Mouse (Mus musculus) lung, adult 2 months (tissue): ENCODE measurements around the gene Dtx1. TPM values are rescaled to one million over a fixed set of nuclear protein-coding genes. Genes with fewer than 3 reads are reported as not detected.

ENCODE experiments used
- DNase-seq: peaks from one replicate; pipeline ENCODE4 v3.0.0; 2022
- H3K4me1 ChIP-seq: fragments of 200-500 bp; 2 replicates; pipeline ENCODE4 v1.6.1; 2011; ENCODE audit warnings: low read length; ENCODE audit not compliant: control insufficient read depth, insufficient read depth
- H3K4me3 ChIP-seq: fragments of 200-500 bp; replicated peaks from 2 replicates; pipeline ENCODE3; 2011; ENCODE audit warnings: low read depth, mild to moderate bottlenecking, control low read depth, low read length; ENCODE audit errors: extremely low read depth
- CTCF ChIP-seq: fragments of 200-500 bp; IDR thresholded peaks from 2 replicates; pipeline ENCODE4 v1.5.1; 2011; ENCODE audit warnings: mild to moderate bottlenecking, low read length, control low read depth; ENCODE audit not compliant: insufficient read depth
- POLR2A ChIP-seq: fragments of 200-500 bp; IDR thresholded peaks from 2 replicates; pipeline ENCODE4 v1.6.1; 2011; ENCODE audit warnings: low read depth, mild to moderate bottlenecking, control low read depth, low read length, borderline replicate concordance; ENCODE audit errors: extremely low read depth
- WGBS: fragments of 180-500 bp; shearing (Covaris S2); methylation state at CpG from one replicate; pipeline ENCODE4 v1.1.7; 2018; 5-methylcytosine and 5-hydroxymethylcytosine counted together
- polyA plus RNA-seq: library from polyadenylated mRNA; depleted of rRNA; stranded (reverse); fragments of >200 nt; gene quantifications from 2 replicates; pipeline ENCODE4 v1.2.3, GENCODE M21; 2012

Dtx1 gene
- polyA plus RNA-seq, 1 experiment, result 6.1 TPM

- 71% methylated on average over 3 of the region's 3 CpGs for WGBS
- no peak overlapping the region for H3K4me3 ChIP-seq
- no peaks in the 10 kb centered on the region for H3K4me1 ChIP-seq
- TF ChIP-seq POLR2A, result no peak
- no peak for TF ChIP-seq CTCF
- DNase-seq, result no peak
These were observed 13.5 kb downstream of the Dtx1 start for GRCm38 (mm10) chr5:120698181-120698580.

DNA sequence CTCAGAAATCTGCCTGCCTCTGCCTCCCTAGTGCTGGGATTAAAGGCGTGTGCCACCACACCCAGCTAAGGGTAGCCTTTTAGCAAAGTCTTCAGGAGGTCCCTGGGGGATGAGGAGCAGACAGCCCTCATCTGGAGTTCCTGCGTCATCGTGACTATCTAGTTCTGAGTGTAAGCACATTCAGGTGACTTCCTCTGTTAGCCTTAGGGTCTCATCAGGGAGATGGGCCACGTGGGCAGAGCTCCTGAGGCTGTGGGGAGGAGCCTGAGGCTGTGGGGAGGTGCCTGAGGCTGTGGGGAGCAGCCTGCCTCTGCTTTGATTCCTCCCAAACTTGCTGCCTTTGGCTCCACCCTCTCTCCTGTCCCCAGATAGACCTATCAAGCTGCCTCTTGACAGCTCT is 14.9 kb downstream of the Dtx1 start:
- 56% methylated on average over 4 of the region's 4 CpGs for WGBS
- Histone ChIP-seq H3K4me3 (no peak overlapping the region), H3K4me1 (no peaks in the 10 kb centered on the region)
- DNase-seq, result no peak
- TF ChIP-seq CTCF, result no peak
- TF ChIP-seq POLR2A, result no peak

DNA sequence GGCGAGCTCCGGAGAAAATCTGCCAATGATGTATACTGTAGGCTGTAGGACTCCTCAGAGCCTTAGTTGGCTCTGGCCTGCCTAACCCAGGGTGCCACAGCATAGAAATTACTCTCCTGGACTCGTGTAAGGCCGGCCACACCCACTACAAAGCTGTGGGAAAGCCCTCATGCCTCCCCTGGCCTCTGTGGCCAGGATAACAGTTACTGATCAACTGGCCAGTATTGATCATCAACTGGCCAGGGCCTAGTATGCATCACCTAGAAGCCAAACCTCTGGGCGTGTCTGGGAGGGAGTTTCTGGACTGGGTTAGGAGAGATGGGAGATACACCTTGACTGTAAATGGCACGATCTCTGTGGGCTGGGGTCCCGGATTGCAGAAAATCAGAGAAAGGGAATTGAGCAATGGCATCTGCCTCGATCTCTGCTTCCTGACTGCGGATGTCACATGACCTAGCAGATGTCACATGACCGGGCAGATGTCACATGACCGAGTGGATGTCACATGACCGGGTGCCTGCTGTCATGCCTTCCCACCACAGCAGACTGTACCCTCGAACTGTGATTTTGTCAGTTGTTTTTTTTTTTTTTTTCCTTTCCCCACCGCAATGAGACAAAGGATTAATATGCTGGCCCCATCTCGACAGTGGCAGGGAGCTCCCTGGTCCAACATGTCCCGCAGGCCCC is 15.5 kb downstream of the Dtx1 start:
- no peak for TF ChIP-seq POLR2A
- no peak for TF ChIP-seq CTCF
- WGBS, result 66% methylated on average over 16 of the region's 16 CpGs
- no peak for DNase-seq

DNA sequence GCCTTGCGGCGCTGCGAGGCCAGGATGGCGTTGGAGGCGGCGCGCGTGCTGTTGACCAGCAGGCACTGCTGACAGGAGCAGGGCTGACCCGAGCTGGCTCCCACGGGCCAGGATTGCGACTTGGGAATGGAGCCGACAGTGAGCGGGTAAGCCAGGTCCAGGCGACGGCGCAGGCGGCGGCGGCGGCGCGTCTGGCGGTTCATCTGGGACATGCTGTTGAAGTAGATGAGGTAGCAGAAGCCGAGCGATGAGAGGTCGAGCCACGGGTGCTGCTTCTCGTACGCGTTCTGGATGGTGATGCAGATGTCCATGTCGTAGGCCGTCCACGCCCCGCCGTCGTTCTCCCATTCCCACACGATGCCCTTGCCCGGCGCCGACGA is 17.0 kb downstream of the Dtx1 start:
- Histone ChIP-seq H3K4me1 (no peaks in the 10 kb centered on the region), H3K4me3 (no peak overlapping the region)
- TF ChIP-seq CTCF, result no peak
- DNase-seq, result no peak
- WGBS, result 8% methylated on average over 41 of the region's 41 CpGs

More for the DNA sequence above, 15.5 kb downstream of the Dtx1 start:
- no peaks in the 10 kb centered on the region for H3K4me1 ChIP-seq
- no peak overlapping the region for H3K4me3 ChIP-seq

- 19% methylated on average over 38 of the region's 38 CpGs for WGBS
- no peak for TF ChIP-seq CTCF
- TF ChIP-seq POLR2A, result no peak
- no peak for DNase-seq
- no peaks in the 10 kb centered on the region for H3K4me1 ChIP-seq
- H3K4me3 ChIP-seq, result no peak overlapping the region
These were observed 17.6 kb downstream of the Dtx1 start for GRCm38 (mm10) chr5:120693931-120694694.

DNA sequence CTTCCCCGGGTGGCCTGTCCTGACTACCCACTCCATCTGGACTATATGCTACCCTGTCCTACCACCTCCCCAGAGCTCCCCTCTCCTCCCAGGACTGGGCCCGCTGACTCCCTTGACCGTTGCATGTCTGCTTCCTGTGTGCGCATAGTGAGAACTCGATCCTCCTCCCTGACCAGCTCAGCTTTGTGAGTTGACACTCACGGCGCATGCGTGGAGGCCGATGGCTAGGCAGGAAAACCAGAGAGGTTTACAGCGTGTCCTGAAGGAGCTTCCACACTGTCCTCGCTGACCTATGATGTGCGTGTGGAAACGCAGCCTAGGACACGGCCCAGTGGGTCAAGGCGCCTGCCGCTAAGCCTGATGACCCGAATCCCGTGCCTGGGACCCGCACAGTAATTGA is 19.7 kb downstream of the Dtx1 start:
- no peaks in the 10 kb centered on the region for H3K4me1 ChIP-seq
- WGBS, result 68% methylated on average over 19 of the region's 19 CpGs
- DNase-seq, result no peak
- no peak overlapping the region for H3K4me3 ChIP-seq
- no peak for TF ChIP-seq CTCF
- TF ChIP-seq POLR2A, result no peak

- H3K4me1 ChIP-seq, result no peaks in the 10 kb centered on the region
- 46% methylated on average over 4 of the region's 4 CpGs for WGBS
- no peak for DNase-seq
- no peak overlapping the region for H3K4me3 ChIP-seq
- no peak for TF ChIP-seq POLR2A
- no peak for TF ChIP-seq CTCF
These were observed 21.3 kb downstream of the Dtx1 start for GRCm38 (mm10) chr5:120690417-120690816.

GRCm38 (mm10) chr5:120688434-120688833 is 23.3 kb downstream of the Dtx1 start:
- WGBS, result 31% methylated on average over 4 of the region's 4 CpGs
- no peak for DNase-seq
- TF ChIP-seq POLR2A, result no peak
- TF ChIP-seq CTCF, result no peak
- H3K4me1 ChIP-seq, result no peaks in the 10 kb centered on the region
- H3K4me3 ChIP-seq, result no peak overlapping the region

DNA sequence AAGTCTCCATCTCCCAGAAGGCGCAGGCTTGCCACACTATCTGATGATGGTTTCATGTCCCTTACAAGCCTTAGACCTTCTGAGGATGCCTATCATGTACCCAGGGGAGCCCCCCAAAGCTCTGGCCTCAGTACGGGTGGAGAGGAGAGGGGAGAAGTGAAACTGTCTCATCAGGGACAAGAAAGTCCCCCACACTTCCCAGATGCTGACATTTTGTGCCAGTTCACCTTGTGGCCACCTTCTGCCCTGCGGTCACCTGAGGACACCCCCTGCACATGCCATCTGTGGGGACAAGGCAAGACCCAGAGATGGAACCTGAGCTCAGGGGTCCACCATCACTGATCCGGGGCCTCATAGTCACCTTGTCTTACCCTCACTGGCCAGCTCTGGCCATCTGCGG is 23.8 kb downstream of the Dtx1 start:
- H3K4me3 ChIP-seq, result no peak overlapping the region
- no peak for DNase-seq
- TF ChIP-seq CTCF (no peak), POLR2A (no peak)
- H3K4me1 ChIP-seq, result no peaks in the 10 kb centered on the region
- 74% methylated on average over 5 of the region's 5 CpGs for WGBS

- WGBS, result 61% methylated on average over 3 of the region's 3 CpGs
- DNase-seq, result no peak
- Histone ChIP-seq H3K4me3 (no peak overlapping the region), H3K4me1 (no peaks in the 10 kb centered on the region)
- TF ChIP-seq CTCF (no peak), POLR2A (no peak)
These were observed 24.3 kb downstream of the Dtx1 start for GRCm38 (mm10) chr5:120687484-120687851.
